Mouse (Mus musculus) ovary, postnatal 14 days (tissue): ENCODE data around the gene Errfi1.

ENCODE experiments used
- DNase-seq: peaks from one replicate; pipeline ENCODE4 v3.0.0; 2022; ENCODE audit warnings: low spot score

Errfi1 gene

GRCm38 (mm10) chr4:150853680-150854461 is at the start of gene Errfi1:
Gene Errfi1, plus strand, starts transcription at chr4:150853919.
- no peak for DNase-seq

DNA sequence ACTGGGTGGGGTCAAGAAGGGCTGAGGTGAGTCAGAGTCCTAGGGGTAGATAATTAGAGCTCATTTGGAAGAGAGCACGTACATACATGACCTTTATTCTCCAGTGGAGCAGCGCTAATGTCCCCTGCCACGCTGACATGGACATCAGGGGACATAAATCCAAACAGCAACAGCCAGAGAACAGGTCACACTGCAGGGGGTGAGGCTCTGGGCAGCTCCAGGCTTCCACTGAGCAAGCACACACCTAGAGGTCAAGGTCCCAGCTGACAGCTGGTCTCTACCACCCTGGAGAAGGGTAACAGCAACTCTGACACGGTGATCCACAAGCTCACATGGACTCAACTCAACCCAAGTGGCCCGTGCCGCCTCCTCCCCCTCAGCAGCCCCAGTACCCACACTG is 49.5 kb upstream of the Errfi1 start:
- DNase-seq = no peak

GRCm38 (mm10) chr4:150807727-150808470 is 45.8 kb upstream of the Errfi1 start:
- DNase-seq = no peak

GRCm38 (mm10) chr4:150808471-150808847 is 45.3 kb upstream of the Errfi1 start:
- no peak for DNase-seq

DNA sequence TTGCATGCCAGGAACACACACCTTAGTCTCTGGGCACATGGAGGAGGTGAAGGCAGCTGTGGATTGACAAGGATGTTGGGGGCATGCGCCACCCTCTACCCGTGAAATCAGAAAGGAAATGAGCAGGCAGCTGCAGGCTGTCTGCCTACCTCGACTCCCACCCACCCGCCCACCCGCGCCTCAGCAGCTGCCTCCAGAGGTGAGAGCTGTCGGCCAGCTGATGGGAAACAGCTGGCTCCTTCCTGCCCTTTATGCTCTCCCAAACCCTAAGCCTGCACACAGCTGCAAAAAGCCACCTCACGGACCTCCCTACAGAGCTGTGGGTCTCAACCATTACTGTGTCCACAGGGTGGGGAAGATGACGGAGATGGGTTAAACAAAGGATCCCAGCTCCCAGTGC is 44.4 kb upstream of the Errfi1 start:
- DNase-seq = no peak

DNA sequence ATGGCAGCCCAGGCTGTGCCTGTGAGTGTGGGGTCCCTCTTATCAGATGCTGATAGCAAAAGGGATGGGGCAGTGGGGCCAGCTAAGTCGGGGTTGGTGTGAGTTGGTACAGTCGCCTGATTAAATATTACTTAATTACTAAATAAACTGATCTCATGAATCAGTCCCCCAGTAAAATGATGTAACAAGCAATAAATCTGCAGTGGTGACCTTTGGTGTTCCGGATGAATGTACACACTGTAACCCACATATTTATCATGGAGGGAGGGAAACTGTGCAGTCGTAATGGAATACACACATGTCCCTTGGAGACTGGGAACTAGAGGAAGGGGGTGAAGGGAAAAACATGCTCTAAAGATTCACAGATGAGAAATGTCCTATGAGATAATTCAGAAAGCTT is 38.6 kb upstream of the Errfi1 start:
- no peak for DNase-seq

DNA sequence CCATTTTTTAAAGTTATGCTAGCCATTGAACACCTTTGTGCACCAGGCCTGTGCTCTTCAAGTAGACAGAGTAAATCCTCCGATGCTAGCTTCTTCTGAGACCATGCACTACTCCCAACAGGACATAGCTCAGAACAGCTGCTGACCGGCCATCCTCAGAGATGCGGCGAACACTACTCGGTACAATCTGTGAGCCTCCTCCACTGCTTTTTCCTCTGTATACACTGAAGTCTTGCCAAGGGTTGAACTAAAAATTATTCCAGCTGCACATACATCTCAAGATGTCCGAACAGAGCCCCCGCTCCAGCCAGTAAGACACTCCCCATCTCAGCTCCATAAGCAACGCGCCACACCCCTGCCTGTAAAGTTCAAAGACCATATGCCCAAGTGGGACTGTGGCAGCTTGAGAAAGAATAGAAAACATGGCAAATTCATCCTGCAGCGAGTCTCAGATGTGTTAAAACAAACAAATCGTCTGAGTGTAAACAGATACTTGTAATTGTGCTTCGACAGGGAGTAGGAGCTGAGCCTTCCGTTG is 37.2 kb upstream of the Errfi1 start:
- no peak for DNase-seq

DNA sequence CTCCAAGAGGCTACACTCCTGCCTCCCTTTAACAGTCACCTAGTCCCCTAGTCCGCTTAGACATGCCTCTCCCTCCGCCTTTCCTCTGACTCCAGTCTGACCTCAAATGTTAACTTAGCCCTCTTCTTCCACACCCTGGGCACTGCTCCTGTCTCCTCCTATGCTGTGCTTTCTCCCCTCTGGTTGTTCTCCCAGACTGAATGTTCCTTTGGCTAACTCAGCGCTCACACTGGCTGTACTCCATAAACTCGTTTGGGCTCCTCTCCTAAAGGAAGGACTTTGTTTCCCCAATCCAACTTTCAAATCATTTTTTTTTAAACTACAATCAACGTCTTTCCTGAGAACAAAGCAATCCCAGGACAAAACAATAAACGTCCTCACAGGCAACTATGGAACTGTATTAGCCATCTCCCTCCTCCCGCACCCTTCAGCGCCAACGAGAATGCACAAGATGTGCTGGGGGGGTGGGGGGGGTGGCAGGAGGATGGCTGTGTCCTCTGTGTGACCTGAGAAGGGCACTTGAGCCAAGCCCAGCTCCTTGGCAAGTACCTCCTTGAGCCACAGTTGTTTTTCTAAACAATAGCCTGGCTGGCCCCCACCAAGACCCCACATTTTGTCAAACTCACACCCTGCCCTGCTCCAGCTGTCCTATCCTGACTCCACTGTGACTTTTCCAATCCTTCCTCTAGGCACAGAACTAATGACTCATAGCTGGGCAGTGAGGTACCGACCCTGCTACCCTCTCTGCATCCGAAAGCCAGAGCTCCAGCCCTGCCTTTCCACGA is 34.4 kb upstream of the Errfi1 start:
- DNase-seq = no peak

DNA sequence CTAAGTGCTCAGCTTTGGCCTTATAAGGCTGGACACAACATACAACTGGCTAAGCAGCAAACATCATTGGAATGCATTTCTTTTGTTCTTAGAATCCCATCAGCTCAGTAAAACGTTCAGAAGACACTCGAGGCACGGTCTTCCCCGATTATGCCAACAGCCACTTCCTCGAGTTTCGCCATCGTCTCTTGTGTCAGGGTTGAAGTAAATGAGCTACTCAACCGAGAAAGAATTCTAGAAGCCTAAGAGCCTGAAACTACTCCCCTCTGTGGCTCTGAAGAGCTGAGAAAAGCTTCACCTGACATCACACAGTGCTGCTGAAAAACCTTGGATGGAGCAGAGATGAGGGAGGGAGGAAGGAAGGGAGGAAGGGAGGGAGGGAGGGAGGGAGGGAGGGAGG is 32.3 kb upstream of the Errfi1 start:
- DNase-seq = no peak

DNA sequence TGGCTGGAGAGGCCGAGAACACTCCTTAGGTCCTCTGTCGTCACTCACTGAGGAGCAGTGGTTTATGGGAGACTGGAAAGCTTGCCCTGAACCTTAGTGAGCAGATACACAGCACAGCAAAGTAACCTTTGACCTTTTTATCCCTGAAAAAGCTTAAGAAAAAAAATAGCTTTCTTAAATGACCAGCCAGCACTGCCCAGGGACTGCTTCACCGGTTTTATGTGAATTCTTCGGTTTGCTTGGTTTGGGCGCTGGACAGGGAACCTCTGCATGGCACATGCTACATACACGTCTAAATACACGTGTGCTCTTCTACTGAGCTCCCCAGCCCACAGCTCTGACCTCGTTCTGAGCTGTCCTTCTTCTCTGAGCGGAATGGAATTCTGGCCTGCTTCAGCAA is 31.1 kb upstream of the Errfi1 start:
- DNase-seq = no peak

GRCm38 (mm10) chr4:150823614-150824480 is 29.9 kb upstream of the Errfi1 start:
- DNase-seq = no peak

GRCm38 (mm10) chr4:150824877-150825276 is 28.8 kb upstream of the Errfi1 start:
- no peak for DNase-seq

DNA sequence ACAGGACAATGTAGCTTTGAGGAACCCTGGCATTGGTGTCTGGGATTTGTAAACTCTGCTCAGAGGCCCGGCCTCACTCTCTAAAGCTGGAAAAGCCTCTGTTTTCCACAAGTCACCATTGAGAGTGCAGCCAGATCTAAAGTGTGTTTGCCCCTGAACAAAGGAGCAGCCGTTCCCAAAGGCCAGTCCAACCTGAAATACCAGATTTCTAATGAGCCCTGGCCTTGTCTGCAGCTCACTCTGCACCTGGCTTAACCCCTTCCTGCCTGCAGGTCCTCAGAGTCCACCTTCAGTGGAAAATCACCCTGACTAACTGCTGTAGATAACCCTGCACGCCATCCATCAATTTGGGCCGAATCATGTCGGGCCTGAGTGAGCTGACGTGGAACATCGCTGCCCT is 28.2 kb upstream of the Errfi1 start:
- no peak for DNase-seq

DNA sequence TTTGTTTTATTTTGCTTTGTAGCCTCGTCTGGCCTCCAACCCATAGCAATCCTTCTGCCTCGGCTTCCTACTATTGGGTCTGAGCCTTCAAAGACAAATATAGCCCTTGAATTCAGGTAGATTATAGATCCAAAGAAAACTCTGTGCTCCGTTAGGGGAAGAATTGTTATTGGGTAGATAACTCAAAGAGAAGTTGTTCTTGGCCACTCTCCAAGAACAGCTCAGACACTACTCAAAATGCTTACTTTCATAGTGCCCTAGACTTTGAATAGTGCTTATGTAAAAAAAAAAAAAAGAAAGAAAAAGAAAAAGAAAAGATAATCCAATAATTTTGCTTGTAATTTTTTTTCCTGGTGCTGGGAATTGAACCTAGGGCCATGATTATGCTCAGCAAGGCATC is 22.4 kb upstream of the Errfi1 start:
- DNase-seq = no peak

DNA sequence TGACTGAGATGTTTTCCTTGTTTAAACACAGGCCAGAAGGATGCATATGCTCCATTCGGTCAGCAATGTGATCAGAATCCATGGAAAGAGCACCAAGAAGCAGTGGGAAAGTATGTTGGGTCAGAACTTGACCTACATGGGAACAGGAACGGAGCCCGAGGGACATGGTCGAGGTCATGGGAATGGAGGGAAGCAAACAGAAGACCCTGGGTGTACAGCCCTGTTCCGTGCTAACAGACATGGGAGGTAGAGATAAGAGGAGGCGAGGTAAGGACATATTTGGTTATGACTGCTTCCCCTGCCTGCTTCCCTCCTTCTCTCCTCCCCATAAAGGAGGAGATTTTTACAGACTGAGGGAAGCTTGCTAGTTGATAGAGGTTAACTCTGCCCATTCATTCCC is 21.8 kb upstream of the Errfi1 start:
- DNase-seq = no peak

GRCm38 (mm10) chr4:150835163-150835562 is 18.6 kb upstream of the Errfi1 start:
- DNase-seq = no peak

DNA sequence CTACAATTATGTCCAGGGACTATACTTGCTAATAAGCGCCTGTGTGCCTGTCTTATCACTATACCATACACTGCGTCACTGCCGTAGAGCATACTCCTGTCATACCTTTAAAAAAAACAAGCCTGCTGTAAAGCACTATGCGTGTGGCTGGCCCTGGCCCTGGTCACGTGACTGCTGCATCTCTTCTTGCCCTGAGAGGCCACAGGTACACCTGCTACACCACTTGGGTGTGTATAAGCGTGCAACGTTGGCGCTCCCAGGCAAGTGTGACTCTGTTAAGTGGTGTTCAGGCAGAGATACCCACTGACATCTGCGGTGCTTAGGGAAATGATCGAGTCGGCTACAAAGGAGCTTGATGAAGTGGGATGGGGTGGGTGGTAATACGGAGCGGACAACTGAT is 17.5 kb upstream of the Errfi1 start:
- no peak for DNase-seq

- DNase-seq = no peak
Measured at GRCm38 (mm10) chr4:150836961-150837360, 16.8 kb upstream of the Errfi1 start.

DNA sequence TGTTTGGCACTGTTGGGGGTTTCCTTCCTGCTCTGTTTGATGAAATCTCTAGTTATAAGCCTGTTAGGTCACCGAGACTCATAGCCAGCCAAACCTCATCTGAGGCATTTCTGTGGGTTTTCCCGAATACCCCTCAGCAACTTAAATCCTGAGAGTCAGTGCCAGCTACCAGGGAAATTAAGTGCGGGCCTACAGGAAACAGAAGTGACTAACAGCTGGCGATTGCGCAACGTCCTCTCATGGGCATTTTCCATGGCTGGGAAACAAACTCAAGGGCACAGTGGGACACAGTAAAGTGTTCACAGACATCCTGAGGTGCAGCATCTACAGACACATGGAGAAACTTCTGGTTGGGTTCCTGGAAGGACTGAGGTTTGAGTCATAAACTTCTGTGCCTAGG is 16.3 kb upstream of the Errfi1 start:
- no peak for DNase-seq

DNA sequence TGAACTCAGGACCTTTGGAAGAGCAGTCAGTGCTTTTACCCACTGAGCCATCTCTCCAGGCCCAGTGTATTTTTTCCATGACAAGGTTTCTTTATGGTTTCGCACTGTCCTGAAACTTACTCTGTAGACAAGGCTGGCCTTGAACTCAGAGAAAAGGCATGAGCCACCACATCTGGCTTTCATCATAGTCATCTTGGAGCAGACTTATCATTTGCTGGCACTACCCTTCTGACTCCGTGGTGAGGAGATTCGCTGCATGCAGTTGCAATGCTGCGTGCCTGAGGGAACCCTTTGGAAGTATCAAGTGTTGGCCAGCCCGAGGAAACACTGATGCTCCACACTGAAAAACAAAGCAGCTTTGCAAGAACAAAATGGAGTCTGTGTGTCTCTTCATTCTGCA is 11.7 kb upstream of the Errfi1 start:
- no peak for DNase-seq

DNA sequence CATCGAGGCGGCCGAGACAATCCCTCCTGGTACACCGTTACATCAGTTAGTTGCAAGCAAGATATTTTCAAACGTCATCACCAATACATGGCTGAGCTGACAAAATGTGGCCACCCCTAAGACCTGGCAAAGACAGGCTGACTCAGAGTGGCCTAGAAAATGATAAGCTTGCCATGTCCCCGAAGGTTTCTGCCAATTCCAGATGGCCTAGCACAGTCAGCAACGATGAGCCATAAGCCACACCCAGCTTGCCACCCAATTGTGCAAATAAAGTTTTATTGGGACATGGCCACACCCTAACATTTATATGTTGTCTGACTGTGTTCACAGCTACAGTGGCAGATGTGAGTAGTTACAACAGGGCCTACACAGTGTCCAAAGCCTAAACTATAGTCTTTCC is 10.5 kb upstream of the Errfi1 start:
- DNase-seq = no peak

DNA sequence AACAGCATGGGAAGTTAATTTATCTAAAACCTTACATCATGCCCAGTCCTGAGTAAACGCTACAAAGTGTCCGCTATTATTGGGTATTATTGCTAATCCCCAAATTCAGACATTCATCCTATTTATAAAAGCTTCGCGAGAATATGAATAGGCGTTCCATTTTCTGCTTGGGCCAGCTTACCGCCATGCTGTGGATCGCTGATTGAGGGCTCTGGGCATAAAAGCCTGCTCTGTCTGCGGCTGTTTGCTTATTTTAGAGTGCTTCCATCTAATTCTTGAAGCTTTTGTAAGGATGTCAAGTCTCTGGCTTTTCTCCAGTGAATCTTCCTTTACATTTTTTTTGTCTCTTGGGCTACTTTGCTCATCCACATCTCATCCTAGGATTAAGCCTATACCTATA is 7.4 kb upstream of the Errfi1 start:
- DNase-seq = no peak
